Mouse (Mus musculus) testis, adult 2 months (tissue): ENCODE data around the gene Vgll2. TPM values are rescaled to one million over a fixed set of nuclear protein-coding genes. Genes with fewer than 3 reads are reported as not detected.

Experiments
- H3K27ac ChIP-seq: fragments of 200-500 bp; 2 replicates; pipeline ENCODE4 v1.5.1; 2012; ENCODE audit warnings: low read depth, low read length; ENCODE audit not compliant: control insufficient read depth, insufficient read depth
- H3K27me3 ChIP-seq: fragments of 200-500 bp; 2 replicates; pipeline ENCODE4 v1.6.1; 2012; ENCODE audit warnings: mild to moderate bottlenecking, low read length, moderate library complexity; ENCODE audit not compliant: control insufficient read depth, insufficient read depth
- H3K36me3 ChIP-seq: fragments of 200-500 bp; 2 replicates; pipeline ENCODE4 v1.6.1; 2012; ENCODE audit warnings: mild to moderate bottlenecking, low read length; ENCODE audit not compliant: control insufficient read depth, insufficient read depth
- H3K4me1 ChIP-seq: fragments of 200-500 bp; 2 replicates; pipeline ENCODE4 v1.6.1; 2012; ENCODE audit warnings: low read length; ENCODE audit not compliant: control insufficient read depth, insufficient read depth
- H3K4me3 ChIP-seq: fragments of 200-500 bp; 2 replicates; pipeline ENCODE4 v1.5.1; 2012; ENCODE audit warnings: low read depth, mild to moderate bottlenecking, low read length, moderate library complexity, mixed read lengths; ENCODE audit not compliant: control insufficient read depth
- CTCF ChIP-seq: fragments of 200-500 bp; IDR thresholded peaks from 2 replicates; pipeline ENCODE4 v1.5.1; 2012; ENCODE audit warnings: low read depth, mild to moderate bottlenecking, inconsistent platforms, low read length, moderate library complexity; ENCODE audit not compliant: control insufficient read depth, insufficient read depth, insufficient replicate concordance
- POLR2A ChIP-seq: fragments of 200-500 bp; IDR thresholded peaks from 2 replicates; pipeline ENCODE4 v1.6.1; 2012; ENCODE audit warnings: low read depth, mild to moderate bottlenecking, inconsistent platforms, low read length, moderate library complexity; ENCODE audit not compliant: control insufficient read depth
- polyA plus RNA-seq: library from polyadenylated mRNA; depleted of rRNA; stranded (reverse); fragments of >200 nt; gene quantifications from 2 replicates; pipeline ENCODE4 v1.2.3, GENCODE M21; 2012; rRNA removed

Gene Vgll2
- polyA plus RNA-seq, result 0.25 TPM in 1 of 2 replicates, not detected in the other

- TF ChIP-seq POLR2A, result no peak
- no peak for TF ChIP-seq CTCF
- Histone ChIP-seq H3K27ac (no peak within 1 kb of the TSS), H3K4me3 (peak within 1 kb of the TSS; percentile 49)
These were observed at the start of gene Vgll2 for GRCm38 (mm10) chr10:52022413-52023212. Gene Vgll2 (plus strand): TSS chr10:52022502.

GRCm38 (mm10) chr10:51975137-51975536, 47.2 kb upstream of the Vgll2 start:
- Histone ChIP-seq H3K36me3 (no peaks in the 10 kb centered on the region), H3K27ac (no peak overlapping the region), H3K4me3 (no peak overlapping the region), H3K27me3 (no peaks in the 10 kb centered on the region), H3K4me1 (0 out of 2 replicates have a peak, but pooled peaks cover 2% of the 10 kb centered on the region)
- TF ChIP-seq CTCF, result no peak
- no peak for TF ChIP-seq POLR2A

More at GRCm38 (mm10) chr10:52022413-52023212, at the start of gene Vgll2:
- no peaks in the 10 kb centered on the region for H3K36me3 ChIP-seq
- peaks cover 12% of the 10 kb centered on the region for H3K4me1 ChIP-seq
- peaks cover 2% of the 10 kb centered on the region; the same call in 1 of the 2 replicates for H3K27me3 ChIP-seq

- TF ChIP-seq CTCF, result no peak
- no peak for TF ChIP-seq POLR2A
- Histone ChIP-seq H3K27ac (no peak overlapping the region), H3K36me3 (no peaks in the 10 kb centered on the region), H3K27me3 (no peaks in the 10 kb centered on the region), H3K4me3 (no peak overlapping the region), H3K4me1 (0 out of 2 replicates have a peak, but pooled peaks cover 2% of the 10 kb centered on the region)
These were observed 46.7 kb upstream of the Vgll2 start for GRCm38 (mm10) chr10:51975587-51975986.

- no peaks in the 10 kb centered on the region for H3K27me3 ChIP-seq
- no peak for TF ChIP-seq POLR2A
- TF ChIP-seq CTCF, result no peak
- H3K27ac ChIP-seq, result no peak overlapping the region
- H3K36me3 ChIP-seq, result no peaks in the 10 kb centered on the region
- no peak overlapping the region; the same call in 1 of the 2 replicates for H3K4me3 ChIP-seq
- H3K4me1 ChIP-seq, result 0 out of 2 replicates have a peak, but pooled peaks cover 2% of the 10 kb centered on the region
These were observed 40.7 kb upstream of the Vgll2 start for GRCm38 (mm10) chr10:51981651-51982050.

- Histone ChIP-seq H3K27ac (no peak overlapping the region), H3K4me1 (no peaks in the 10 kb centered on the region), H3K27me3 (no peaks in the 10 kb centered on the region), H3K36me3 (no peaks in the 10 kb centered on the region), H3K4me3 (peak overlapping the region; percentile 17)
- TF ChIP-seq CTCF (no peak), POLR2A (no peak)
These were observed 39.9 kb upstream of the Vgll2 start for GRCm38 (mm10) chr10:51982395-51982794.

- Histone ChIP-seq H3K27me3 (peaks cover 2% of the 10 kb centered on the region; the same call in 1 of the 2 replicates), H3K4me1 (peaks cover 9% of the 10 kb centered on the region), H3K27ac (no peak overlapping the region), H3K4me3 (no peak overlapping the region), H3K36me3 (no peaks in the 10 kb centered on the region)
- TF ChIP-seq CTCF (no peak), POLR2A (no peak)
These were observed 3.8 kb upstream of the Vgll2 start for GRCm38 (mm10) chr10:52018471-52018870.

GRCm38 (mm10) chr10:52021231-52021630, 1.1 kb upstream of the Vgll2 start:
- Histone ChIP-seq H3K27me3 (peaks cover 2% of the 10 kb centered on the region; the same call in 1 of the 2 replicates), H3K4me1 (peaks cover 9% of the 10 kb centered on the region), H3K36me3 (no peaks in the 10 kb centered on the region), H3K4me3 (no peak overlapping the region), H3K27ac (no peak overlapping the region)
- TF ChIP-seq POLR2A (no peak), CTCF (no peak)
